Mouse (Mus musculus) olfactory bulb, adult 2 months (tissue): ENCODE data around the gene Trio. TPM values are rescaled to one million over a fixed set of nuclear protein-coding genes. Genes with fewer than 3 reads are reported as not detected.

Experiments
- H3K27ac ChIP-seq: fragments of 200-500 bp; 2 replicates; pipeline ENCODE4 v1.5.1; 2012; ENCODE audit warnings: low read depth, low read length; ENCODE audit not compliant: insufficient read depth
- H3K4me1 ChIP-seq: fragments of 200-500 bp; 2 replicates; pipeline ENCODE4 v1.6.1; 2012; ENCODE audit warnings: low read length; ENCODE audit not compliant: control insufficient read depth, insufficient read depth
- H3K4me3 ChIP-seq: fragments of 200-500 bp; 2 replicates; pipeline ENCODE4 v1.5.1; 2012; ENCODE audit warnings: mild to moderate bottlenecking, low read depth, low read length, moderate library complexity; ENCODE audit not compliant: insufficient read depth
- CTCF ChIP-seq: fragments of 200-500 bp; IDR thresholded peaks from 2 replicates; pipeline ENCODE4 v1.5.1; 2012; ENCODE audit warnings: low read depth, mild to moderate bottlenecking, low read length, moderate library complexity; ENCODE audit not compliant: insufficient read depth
- POLR2A ChIP-seq: fragments of 200-500 bp; IDR thresholded peaks from 2 replicates; pipeline ENCODE4 v1.6.1; 2012; ENCODE audit warnings: mild to moderate bottlenecking, low read depth, low read length, moderate library complexity; ENCODE audit not compliant: insufficient read depth
- WGBS: fragments of 180-500 bp; shearing (Covaris S2); methylation state at CpG from one replicate; pipeline ENCODE4 v1.1.7; 2018; 5-methylcytosine and 5-hydroxymethylcytosine counted together
- polyA plus RNA-seq: library from polyadenylated mRNA; stranded (reverse); fragments of >200 nt; gene quantifications from 2 replicates; pipeline ENCODE4 v1.2.4, GENCODE M21; 2012; ENCODE audit warnings: low replicate concordance; ENCODE audit not compliant: missing spikeins, insufficient read depth, insufficient read length

Gene Trio
- polyA plus RNA-seq, 1 experiment = 76.4 TPM

DNA sequence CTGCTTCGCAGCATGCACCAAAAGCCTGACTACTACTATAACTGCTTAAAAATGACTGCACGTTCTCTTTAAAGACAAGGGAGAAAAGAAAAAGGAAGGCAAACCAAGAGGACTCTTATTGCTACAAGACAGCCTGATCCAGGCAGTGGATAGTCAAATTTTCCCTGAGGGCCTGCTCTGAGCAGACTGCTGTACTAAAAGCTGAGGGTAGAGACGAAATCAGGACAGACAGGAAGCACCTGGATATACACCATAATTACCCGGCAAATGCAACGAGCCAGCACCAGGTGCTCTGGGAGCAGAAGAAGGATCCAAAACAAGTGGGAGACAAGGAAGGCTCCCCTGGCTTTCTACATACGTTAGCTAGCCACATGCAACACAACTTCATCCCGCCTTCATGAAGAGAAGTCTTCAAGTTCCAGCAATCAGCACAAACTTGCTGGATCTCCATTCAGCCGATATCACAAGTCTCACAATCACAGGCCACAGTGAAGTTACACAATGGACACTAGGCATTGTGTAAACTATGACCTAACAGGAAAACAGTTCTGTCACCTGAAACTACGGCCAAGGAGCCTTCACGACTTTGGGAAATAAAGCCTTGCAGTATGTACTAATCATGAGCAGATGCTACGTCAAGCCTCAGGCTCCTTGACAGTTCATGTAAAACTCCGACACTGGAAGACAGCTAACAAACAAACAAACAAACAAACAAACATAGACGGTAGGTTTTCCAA is 43.7 kb downstream of the Trio start:
- 0 out of 2 replicates have a peak, but pooled peaks cover 3% of the 10 kb centered on the region for H3K4me1 ChIP-seq
- no peak overlapping the region for H3K4me3 ChIP-seq
- 81% methylated on average over 13 of the region's 13 CpGs for WGBS
- TF ChIP-seq POLR2A (no peak), CTCF (no peak)
- no peak overlapping the region for H3K27ac ChIP-seq

DNA sequence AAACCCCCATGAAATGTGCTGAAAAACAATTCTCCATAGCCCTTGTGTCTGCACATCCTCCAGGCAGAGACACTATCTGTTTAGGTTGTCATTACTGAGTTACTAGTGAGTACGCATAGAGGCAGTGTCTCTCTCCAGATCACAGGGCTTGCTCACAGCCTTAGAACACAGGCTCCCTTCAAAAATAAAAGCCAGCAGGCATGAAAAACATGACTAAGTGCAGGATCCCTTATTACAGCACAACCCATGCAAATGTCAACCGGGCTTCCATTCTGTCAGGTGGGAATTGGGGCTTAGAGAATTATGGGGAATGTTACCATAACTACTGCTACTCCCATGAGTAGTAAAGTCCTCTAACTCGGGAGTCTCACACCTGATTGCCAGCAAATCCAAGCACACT is 44.4 kb downstream of the Trio start:
- Histone ChIP-seq H3K4me3 (no peak overlapping the region), H3K4me1 (0 out of 2 replicates have a peak, but pooled peaks cover 3% of the 10 kb centered on the region), H3K27ac (no peak overlapping the region)
- 48% methylated on average over 3 of the region's 3 CpGs for WGBS
- TF ChIP-seq CTCF (no peak), POLR2A (no peak)

DNA sequence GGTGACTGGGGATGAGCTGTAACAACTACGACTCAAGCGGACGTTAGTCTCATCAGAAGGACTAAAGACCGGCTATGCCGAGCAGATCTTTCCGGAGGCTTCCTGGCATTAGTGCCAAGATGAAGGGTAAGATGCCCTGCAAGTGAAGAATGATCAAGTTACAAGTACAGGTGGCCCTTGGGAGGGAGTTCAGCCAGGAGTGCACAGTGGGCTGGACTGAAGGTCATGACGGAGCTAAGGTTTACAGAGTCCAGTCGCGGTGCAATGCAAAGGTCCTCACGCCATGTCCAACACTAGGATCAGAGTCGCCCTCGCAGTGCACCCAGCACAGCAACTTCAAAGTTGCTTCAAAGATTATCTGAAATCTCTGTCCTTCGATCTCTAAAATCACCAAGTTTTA is 45.2 kb downstream of the Trio start:
- Histone ChIP-seq H3K27ac (no peak overlapping the region), H3K4me1 (0 out of 2 replicates have a peak, but pooled peaks cover 3% of the 10 kb centered on the region), H3K4me3 (no peak overlapping the region)
- TF ChIP-seq CTCF (no peak), POLR2A (no peak)
- 94% methylated on average over 13 of the region's 13 CpGs for WGBS

DNA sequence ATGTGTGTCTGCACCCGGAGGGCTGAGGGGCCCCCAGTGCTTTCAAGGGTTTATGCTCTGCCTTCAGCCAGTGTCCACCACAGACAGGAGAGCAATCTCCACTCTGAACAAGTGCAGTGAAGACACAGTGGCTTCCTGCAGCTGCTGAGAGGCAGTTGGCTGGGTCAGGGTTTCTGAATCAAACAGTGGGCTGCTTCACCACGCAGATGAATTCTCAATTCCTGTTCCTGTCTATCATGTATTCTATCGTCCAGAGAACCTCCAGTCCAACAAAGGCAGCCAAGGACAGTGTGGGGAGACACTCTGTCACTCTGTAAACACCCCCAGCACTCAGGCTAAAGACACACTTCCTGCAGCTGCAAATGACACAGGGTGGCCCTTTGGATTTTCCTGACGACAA is 48.7 kb downstream of the Trio start:
- Histone ChIP-seq H3K4me1 (0 out of 2 replicates have a peak, but pooled peaks cover 2% of the 10 kb centered on the region), H3K4me3 (no peak overlapping the region), H3K27ac (no peak overlapping the region)
- 62% methylated on average over 4 of the region's 4 CpGs for WGBS
- TF ChIP-seq POLR2A = no peak
- TF ChIP-seq CTCF = no peak

DNA sequence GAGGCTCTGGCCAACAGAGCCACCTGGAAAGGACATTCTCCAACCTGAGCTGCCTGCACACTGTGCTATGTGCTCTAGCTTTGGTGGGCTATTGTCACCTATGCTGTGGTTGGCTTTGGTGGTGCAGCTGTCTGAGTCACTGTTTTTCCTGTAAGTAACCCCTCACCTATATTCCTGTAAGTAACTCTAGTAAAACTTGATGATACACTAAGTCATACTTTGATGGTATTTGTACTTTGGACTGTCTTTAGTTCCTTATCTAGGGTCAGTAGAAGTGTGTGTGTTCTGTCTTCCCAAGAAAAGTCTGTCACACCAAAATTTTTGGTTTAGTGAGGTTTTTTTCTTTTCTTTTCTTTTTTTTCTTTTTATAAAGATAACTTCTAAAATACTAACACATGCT is 49.3 kb downstream of the Trio start:
- Histone ChIP-seq H3K27ac (no peak overlapping the region), H3K4me1 (no peaks in the 10 kb centered on the region), H3K4me3 (no peak overlapping the region)
- no peak for TF ChIP-seq CTCF
- TF ChIP-seq POLR2A = no peak

DNA sequence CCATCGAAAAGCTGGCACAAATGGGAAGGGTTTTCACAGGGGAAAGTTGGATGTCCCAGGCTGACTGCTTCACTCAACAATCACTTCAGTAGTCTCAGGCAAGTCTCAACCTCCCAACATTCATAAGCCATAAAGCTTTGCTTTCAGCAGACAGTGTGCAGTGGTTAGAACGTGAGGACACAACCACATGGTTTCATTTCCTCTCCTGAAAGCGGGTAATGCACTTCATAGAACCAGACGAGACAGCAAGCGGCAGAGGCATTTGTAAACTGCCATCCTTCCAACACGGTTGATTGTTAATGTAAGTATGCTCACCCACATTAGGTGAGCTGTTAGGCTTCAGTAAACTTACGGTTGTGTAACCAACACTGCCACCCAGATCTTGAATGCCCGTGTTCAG is 51.0 kb downstream of the Trio start:
- Histone ChIP-seq H3K27ac (no peak overlapping the region), H3K4me1 (no peaks in the 10 kb centered on the region), H3K4me3 (no peak overlapping the region)
- WGBS = 77% methylated on average over 8 of the region's 8 CpGs
- no peak for TF ChIP-seq CTCF
- TF ChIP-seq POLR2A = no peak

DNA sequence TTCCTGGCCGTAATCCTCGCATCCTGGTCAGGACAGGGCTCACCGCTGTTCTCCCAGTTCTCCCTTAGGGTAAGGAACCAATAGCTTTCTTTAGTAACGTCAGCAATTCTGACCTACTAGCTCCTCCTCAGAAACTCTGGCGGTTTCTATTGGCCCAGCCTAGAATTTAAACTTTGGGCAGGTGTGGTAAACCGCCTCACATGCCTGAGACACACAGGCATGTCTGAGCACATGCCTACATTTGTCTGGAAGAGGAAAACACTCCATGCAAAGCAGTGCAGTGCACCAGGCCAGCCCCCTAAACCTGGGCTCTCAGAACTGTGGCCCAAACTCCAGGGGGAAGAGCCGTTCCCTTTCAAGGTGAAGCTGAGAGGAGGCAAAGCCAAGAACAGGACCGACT is 57.5 kb downstream of the Trio start:
- H3K4me1 ChIP-seq = peaks cover 12% of the 10 kb centered on the region
- 87% methylated on average over 8 of the region's 8 CpGs for WGBS
- H3K27ac ChIP-seq = no peak overlapping the region
- H3K4me3 ChIP-seq = no peak overlapping the region
- TF ChIP-seq CTCF = no peak
- TF ChIP-seq POLR2A = no peak

DNA sequence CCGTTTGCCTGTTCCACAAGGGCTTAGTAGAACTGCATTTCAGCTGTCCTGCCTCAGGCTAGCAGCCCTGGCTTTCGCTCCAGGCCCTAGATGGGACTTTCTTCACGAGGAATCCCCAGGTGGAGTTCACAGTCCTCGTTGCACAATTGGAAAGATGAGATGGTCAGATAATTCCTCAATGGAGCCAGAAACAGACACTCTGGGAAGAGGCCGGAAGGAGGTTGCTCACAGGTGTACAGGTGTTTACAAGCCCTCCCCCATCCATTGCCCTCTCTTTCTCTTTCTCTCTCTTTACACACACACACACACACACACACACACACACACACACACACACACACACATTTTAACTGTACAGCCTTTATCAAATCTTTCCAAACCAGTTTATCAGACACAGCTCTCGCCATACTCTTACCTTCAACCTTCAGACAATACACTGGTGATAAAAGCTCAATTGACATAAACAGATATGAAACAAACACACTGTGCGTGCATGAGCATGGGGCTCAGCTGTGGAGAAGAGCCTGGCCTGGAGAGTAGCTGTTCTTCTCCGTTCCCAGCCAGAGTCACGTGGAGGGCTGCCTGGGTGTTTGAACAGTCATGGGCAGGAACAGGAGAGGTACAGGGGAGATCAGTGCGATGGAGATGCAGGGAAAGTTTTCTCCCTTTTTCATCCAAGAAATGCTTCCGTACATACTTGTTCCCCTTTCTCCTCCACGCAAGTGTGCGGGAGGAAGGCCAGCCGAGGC is 58.3 kb downstream of the Trio start:
- H3K27ac ChIP-seq = no peak overlapping the region
- H3K4me1 ChIP-seq = peaks cover 14% of the 10 kb centered on the region
- 75% methylated on average over 14 of the region's 14 CpGs for WGBS
- no peak for TF ChIP-seq POLR2A
- no peak for TF ChIP-seq CTCF
- H3K4me3 ChIP-seq = no peak overlapping the region

DNA sequence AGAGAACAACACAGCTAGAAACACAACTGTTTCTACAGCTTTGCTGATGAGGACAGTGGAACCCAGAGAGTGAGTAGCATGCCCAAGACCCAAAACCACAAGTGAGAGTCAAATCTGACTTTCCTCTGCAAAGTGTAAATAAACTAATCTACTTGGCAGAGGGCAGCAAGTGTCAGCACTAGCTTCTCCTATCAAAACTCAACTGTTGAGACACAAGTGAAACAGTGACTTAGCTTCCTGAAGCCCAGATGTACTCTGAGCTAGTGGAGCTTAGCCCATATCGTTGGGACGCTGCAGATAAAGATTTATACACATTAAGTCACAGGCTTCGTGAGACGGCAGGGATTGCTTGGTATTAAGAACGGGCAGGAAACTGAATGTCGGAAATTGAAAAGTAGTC is 60.8 kb downstream of the Trio start:
- peaks cover 18% of the 10 kb centered on the region for H3K4me1 ChIP-seq
- no peak overlapping the region for H3K27ac ChIP-seq
- H3K4me3 ChIP-seq = no peak overlapping the region
- WGBS = 69% methylated on average over 6 of the region's 6 CpGs
- no peak for TF ChIP-seq CTCF
- TF ChIP-seq POLR2A = no peak

DNA sequence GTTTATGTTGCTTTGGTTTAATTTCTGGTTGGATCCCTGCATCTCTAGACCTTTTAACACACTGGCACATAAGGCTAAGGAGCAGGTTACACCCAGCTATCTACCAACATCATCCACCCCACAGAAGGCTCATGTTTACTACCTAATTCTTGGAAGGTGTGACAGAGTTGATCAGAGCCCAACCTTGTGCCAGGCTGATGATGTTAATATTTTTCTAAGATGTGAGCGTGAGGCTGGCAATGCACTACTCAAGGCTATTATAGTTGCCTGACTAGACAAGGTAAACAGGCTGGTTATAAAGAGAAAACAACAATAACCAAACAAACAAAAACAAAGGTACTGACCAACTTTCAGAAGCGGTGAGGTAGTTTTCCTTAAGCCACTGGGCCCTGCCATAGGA is 62.1 kb downstream of the Trio start:
- no peak for TF ChIP-seq CTCF
- no peak for TF ChIP-seq POLR2A
- no peak overlapping the region for H3K4me3 ChIP-seq
- peaks cover 21% of the 10 kb centered on the region for H3K4me1 ChIP-seq
- no peak overlapping the region for H3K27ac ChIP-seq
- WGBS = 94% methylated on average over 2 of the region's 2 CpGs
